Mouse (Mus musculus): ENCODE results near the gene Fam199x. TPM values are rescaled to one million over a fixed set of nuclear protein-coding genes. Genes with fewer than 3 reads are reported as not detected.
A peak's percentile ranks its signal among the peaks of the same experiment; 100 is the strongest.

Fam199x gene
- polyA plus RNA-seq (2012; rRNA removed), result 4.2 and 4.9 TPM in 2 replicates

DNA sequence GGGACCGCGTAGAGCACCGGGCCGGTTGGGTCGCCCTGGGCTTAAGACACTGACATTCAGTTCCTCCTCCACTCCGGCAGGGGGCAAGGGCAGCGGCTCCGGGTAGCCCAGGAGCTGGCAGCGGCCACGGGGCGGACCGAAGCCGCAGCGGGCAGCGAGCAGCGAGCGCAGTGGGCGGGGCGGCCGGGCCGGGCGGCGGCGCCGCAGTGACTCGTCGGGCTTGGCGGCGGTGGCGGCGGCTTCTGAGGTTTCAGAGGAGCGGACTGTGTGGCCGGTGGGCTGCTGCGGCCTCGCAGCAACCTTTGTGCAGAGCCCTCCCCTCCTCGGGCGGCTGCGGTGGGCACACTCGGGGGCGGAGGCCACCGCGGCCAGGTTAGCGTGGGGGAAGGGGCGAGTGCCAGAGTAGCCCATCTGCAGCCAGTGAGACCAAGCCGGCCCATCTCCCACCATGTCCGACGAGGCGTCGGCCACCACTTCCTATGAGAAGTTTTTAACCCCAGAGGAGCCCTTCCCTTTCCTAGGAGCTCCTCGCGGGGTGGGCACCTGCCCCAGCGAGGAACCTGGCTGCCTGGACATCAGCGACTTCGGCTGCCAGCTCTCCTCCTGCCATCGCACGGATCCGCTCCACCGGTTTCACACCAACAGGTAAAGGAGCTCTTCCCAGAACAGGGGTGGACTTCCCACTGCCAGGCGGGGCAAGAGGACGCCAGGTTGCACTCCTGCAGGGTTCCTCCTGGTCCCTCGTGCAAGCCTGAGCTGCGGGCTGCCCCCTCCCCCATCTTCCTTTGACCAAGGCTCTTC lies at the start of gene Fam199x:
TSS of gene Fam199x (plus strand) at position 170 of the 801 bp plus-strand sequence.
- no peaks in the 10 kb centered on the region for H3K4me1 ChIP-seq (ENCODE audit: control insufficient read depth, insufficient read depth, low read length)
- TF ChIP-seq CTCF (IDR thresholded peaks at IDR 0.05; ENCODE audit: borderline replicate concordance, insufficient read depth, low read depth, low read length) (peak; percentile 47), POLR2A (IDR thresholded peaks at IDR 0.05; ENCODE audit: borderline replicate concordance, insufficient read depth, low read length) (0 out of 2 replicates have a peak, but pooled peaks have one; percentile 25)
- peak within 1 kb of the TSS; percentile 75 for H3K4me3 ChIP-seq (replicated peaks; ENCODE audit: insufficient read depth, low read depth, low read length)
- DNase-seq, result peak; percentile 81 to 86
- WGBS, result 13% methylated on average over 29 of the region's 62 CpGs
- peak within 1 kb of the TSS; percentile 58 for H3K27ac ChIP-seq (ENCODE audit: insufficient read depth, low read length)
- no peaks in the 10 kb centered on the region for H3K27me3 ChIP-seq (ENCODE audit: control insufficient read depth, insufficient read depth, low read length)

DNA sequence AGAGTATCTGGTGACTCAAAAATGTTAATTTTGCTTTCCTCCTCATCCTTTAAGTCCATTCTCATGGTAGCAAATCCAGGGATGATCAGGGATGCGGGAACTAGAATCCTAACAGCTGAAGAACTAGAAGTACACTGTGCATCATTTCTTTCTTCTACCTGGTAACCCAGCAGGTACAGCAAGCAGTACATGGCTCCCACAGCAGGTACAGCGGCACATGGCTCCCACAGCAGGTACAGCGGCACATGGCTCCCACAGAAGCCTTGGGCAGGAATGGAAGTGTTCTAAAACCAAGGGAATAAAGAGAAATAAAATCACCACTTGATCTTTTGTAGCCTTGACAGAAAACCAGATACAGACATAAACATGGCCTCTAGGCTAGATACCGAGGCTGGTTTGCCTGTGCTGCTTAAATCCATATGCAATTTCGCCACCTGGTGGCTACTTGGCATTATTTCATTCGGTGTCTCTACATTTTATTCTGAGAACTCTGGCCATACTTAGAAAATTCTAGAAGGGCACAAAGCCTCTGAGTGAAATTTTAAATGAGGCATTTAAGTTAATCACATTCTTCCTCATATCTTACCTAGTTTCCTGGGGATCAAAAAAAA lies 34.2 kb upstream of the Fam199x start:
- 45% methylated on average over 6 of the region's 6 CpGs for WGBS
- H3K27ac ChIP-seq (ENCODE audit: insufficient read depth, low read length), result no peak overlapping the region; the same call in 1 of the 2 replicates
- no peaks in the 10 kb centered on the region for H3K27me3 ChIP-seq (ENCODE audit: control insufficient read depth, insufficient read depth, low read length)
- H3K4me1 ChIP-seq (ENCODE audit: control insufficient read depth, insufficient read depth, low read length), result peaks cover 2% of the 10 kb centered on the region; the same call in 1 of the 2 replicates
- DNase-seq, result peak; percentile 56 to 59
- peak; percentile 59 for TF ChIP-seq CTCF (IDR thresholded peaks at IDR 0.05; ENCODE audit: borderline replicate concordance, insufficient read depth, low read depth, low read length)
- no peak for TF ChIP-seq POLR2A (IDR thresholded peaks at IDR 0.05; ENCODE audit: borderline replicate concordance, insufficient read depth, low read length)
- no peak overlapping the region for H3K4me3 ChIP-seq (replicated peaks; ENCODE audit: insufficient read depth, low read depth, low read length)

GRCm38 (mm10) chrX:137017668-137018067 lies 31.7 kb upstream of the Fam199x start:
- DNase-seq, result no peak
- Histone ChIP-seq H3K4me1 (ENCODE audit: control insufficient read depth, insufficient read depth, low read length) (peaks cover 2% of the 10 kb centered on the region; the same call in 1 of the 2 replicates), H3K4me3 (replicated peaks; ENCODE audit: insufficient read depth, low read depth, low read length) (no peak overlapping the region), H3K27me3 (ENCODE audit: control insufficient read depth, insufficient read depth, low read length) (no peaks in the 10 kb centered on the region), H3K27ac (ENCODE audit: insufficient read depth, low read length) (no peak overlapping the region)
- TF ChIP-seq CTCF (IDR thresholded peaks at IDR 0.05; ENCODE audit: borderline replicate concordance, insufficient read depth, low read depth, low read length) (no peak), POLR2A (IDR thresholded peaks at IDR 0.05; ENCODE audit: borderline replicate concordance, insufficient read depth, low read length) (no peak)
- 78% methylated on average over 1 of the region's 1 CpGs for WGBS

- no peak overlapping the region for H3K4me3 ChIP-seq (replicated peaks; ENCODE audit: insufficient read depth, low read depth, low read length)
- no peaks in the 10 kb centered on the region for H3K27me3 ChIP-seq (ENCODE audit: control insufficient read depth, insufficient read depth, low read length)
- TF ChIP-seq CTCF (IDR thresholded peaks at IDR 0.05; ENCODE audit: borderline replicate concordance, insufficient read depth, low read depth, low read length), result peak; percentile 50; the same call in 1 of the 2 replicates
- TF ChIP-seq POLR2A (IDR thresholded peaks at IDR 0.05; ENCODE audit: borderline replicate concordance, insufficient read depth, low read length), result no peak
- WGBS, result 35% methylated on average over 1 of the region's 1 CpGs
- H3K4me1 ChIP-seq (ENCODE audit: control insufficient read depth, insufficient read depth, low read length), result peaks cover 2% of the 10 kb centered on the region; the same call in 1 of the 2 replicates
- peak; percentile 44 to 59 for DNase-seq
- H3K27ac ChIP-seq (ENCODE audit: insufficient read depth, low read length), result no peak overlapping the region
These were observed 30.1 kb upstream of the Fam199x start for GRCm38 (mm10) chrX:137019310-137019709.

DNA sequence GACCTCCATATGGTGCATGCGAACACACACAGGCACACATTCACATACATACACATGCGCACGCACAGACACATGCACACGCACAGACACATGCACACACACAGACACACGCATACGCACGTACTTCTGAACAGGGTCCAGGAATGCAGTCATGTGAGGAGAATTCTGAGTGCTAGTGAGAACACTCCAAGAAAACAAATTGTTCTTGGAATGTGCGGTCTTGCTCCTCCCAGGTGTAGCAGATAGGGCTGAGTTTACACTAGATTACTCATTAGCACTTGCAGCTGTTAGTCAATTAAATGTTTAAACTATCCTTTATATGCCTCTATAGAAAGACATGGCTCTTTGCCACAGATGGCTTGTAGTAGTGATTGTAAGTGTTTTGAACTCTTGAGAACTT lies 18.5 kb upstream of the Fam199x start:
- Histone ChIP-seq H3K27ac (ENCODE audit: insufficient read depth, low read length) (no peak overlapping the region), H3K4me3 (replicated peaks; ENCODE audit: insufficient read depth, low read depth, low read length) (no peak overlapping the region), H3K27me3 (ENCODE audit: control insufficient read depth, insufficient read depth, low read length) (no peaks in the 10 kb centered on the region), H3K4me1 (ENCODE audit: control insufficient read depth, insufficient read depth, low read length) (no peaks in the 10 kb centered on the region)
- DNase-seq, result no peak
- no peak for TF ChIP-seq POLR2A (IDR thresholded peaks at IDR 0.05; ENCODE audit: borderline replicate concordance, insufficient read depth, low read length)
- no peak for TF ChIP-seq CTCF (IDR thresholded peaks at IDR 0.05; ENCODE audit: borderline replicate concordance, insufficient read depth, low read depth, low read length)
- 84% methylated on average over 8 of the region's 8 CpGs for WGBS

- no peak overlapping the region for H3K27ac ChIP-seq (ENCODE audit: insufficient read depth, low read length)
- H3K27me3 ChIP-seq (ENCODE audit: control insufficient read depth, insufficient read depth, low read length), result no peaks in the 10 kb centered on the region
- H3K4me1 ChIP-seq (ENCODE audit: control insufficient read depth, insufficient read depth, low read length), result no peaks in the 10 kb centered on the region
- DNase-seq, result no peak
- H3K4me3 ChIP-seq (replicated peaks; ENCODE audit: insufficient read depth, low read depth, low read length), result no peak overlapping the region
- TF ChIP-seq CTCF (IDR thresholded peaks at IDR 0.05; ENCODE audit: borderline replicate concordance, insufficient read depth, low read depth, low read length) (no peak), POLR2A (IDR thresholded peaks at IDR 0.05; ENCODE audit: borderline replicate concordance, insufficient read depth, low read length) (no peak)
- WGBS, result 89% methylated on average over 5 of the region's 5 CpGs
These were observed 17.7 kb upstream of the Fam199x start for GRCm38 (mm10) chrX:137031726-137032125.

DNA sequence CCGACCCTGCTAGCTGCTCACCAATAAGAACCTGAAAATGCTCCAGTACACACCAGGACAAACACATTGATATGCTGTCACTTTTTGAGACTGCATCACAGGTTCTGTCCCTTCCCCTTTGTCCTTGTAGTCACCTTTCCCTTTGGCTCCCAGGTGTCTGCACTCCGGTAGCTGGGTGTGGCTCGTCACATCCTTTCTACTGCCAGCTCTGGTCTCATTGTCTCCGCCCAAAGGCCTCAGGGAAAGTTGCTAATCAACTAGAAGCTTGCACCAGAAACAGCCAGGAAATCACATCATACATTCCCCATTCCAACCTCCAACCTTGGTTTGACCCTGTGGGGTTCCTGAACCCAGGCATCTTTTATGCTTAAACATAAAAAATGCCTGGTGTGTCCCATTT lies 15.1 kb upstream of the Fam199x start:
- no peak for DNase-seq
- H3K27ac ChIP-seq (ENCODE audit: insufficient read depth, low read length), result no peak overlapping the region
- TF ChIP-seq POLR2A (IDR thresholded peaks at IDR 0.05; ENCODE audit: borderline replicate concordance, insufficient read depth, low read length) (no peak), CTCF (IDR thresholded peaks at IDR 0.05; ENCODE audit: borderline replicate concordance, insufficient read depth, low read depth, low read length) (no peak)
- no peak overlapping the region for H3K4me3 ChIP-seq (replicated peaks; ENCODE audit: insufficient read depth, low read depth, low read length)
- 77% methylated on average over 4 of the region's 4 CpGs for WGBS
- H3K27me3 ChIP-seq (ENCODE audit: control insufficient read depth, insufficient read depth, low read length), result no peaks in the 10 kb centered on the region
- peaks cover 4% of the 10 kb centered on the region; the same call in 1 of the 2 replicates for H3K4me1 ChIP-seq (ENCODE audit: control insufficient read depth, insufficient read depth, low read length)

Data from cerebellum, adult 2 months (tissue).